Mouse (Mus musculus): ENCODE data around the gene 4930568D16Rik.

4930568D16Rik gene

GRCm38 (mm10) chr2:35342605-35343004 lies 24.9 kb downstream of the 4930568D16Rik start:
- no peak for DNase-seq (ENCODE audit: low spot score)

GRCm38 (mm10) chr2:35338707-35339106 lies 28.8 kb downstream of the 4930568D16Rik start:
- no peak for DNase-seq (ENCODE audit: low spot score)

- DNase-seq (ENCODE audit: low spot score) = no peak
Measured at GRCm38 (mm10) chr2:35338036-35338435, 29.5 kb downstream of the 4930568D16Rik start.

- DNase-seq (ENCODE audit: low spot score) = no peak
Measured at GRCm38 (mm10) chr2:35337419-35337818, 30.1 kb downstream of the 4930568D16Rik start.

- peak; percentile 90 for DNase-seq (ENCODE audit: low spot score)
Measured at GRCm38 (mm10) chr2:35336388-35337280, 30.9 kb downstream of the 4930568D16Rik start, which contains the start of gene Stom. Stom (minus strand) TSS chr2:35336976.

- DNase-seq (ENCODE audit: low spot score) = no peak
Measured at GRCm38 (mm10) chr2:35335620-35336019, 31.9 kb downstream of the 4930568D16Rik start.

GRCm38 (mm10) chr2:35333670-35334069 lies 33.9 kb downstream of the 4930568D16Rik start:
- no peak for DNase-seq (ENCODE audit: low spot score)

- DNase-seq (ENCODE audit: low spot score) = no peak
Measured at GRCm38 (mm10) chr2:35331205-35331604, 36.3 kb downstream of the 4930568D16Rik start.

GRCm38 (mm10) chr2:35329061-35329460 lies 38.5 kb downstream of the 4930568D16Rik start:
- no peak for DNase-seq (ENCODE audit: low spot score)

GRCm38 (mm10) chr2:35328064-35328792 lies 39.3 kb downstream of the 4930568D16Rik start:
- no peak for DNase-seq (ENCODE audit: low spot score)

GRCm38 (mm10) chr2:35327583-35327982 lies 39.9 kb downstream of the 4930568D16Rik start:
- DNase-seq (ENCODE audit: low spot score) = no peak

GRCm38 (mm10) chr2:35326931-35327330 lies 40.6 kb downstream of the 4930568D16Rik start:
- DNase-seq (ENCODE audit: low spot score) = no peak

- no peak for DNase-seq (ENCODE audit: low spot score)
Measured at GRCm38 (mm10) chr2:35325930-35326329, 41.6 kb downstream of the 4930568D16Rik start.

GRCm38 (mm10) chr2:35322404-35323164 lies 44.9 kb downstream of the 4930568D16Rik start:
- DNase-seq (ENCODE audit: low spot score) = no peak

- no peak for DNase-seq (ENCODE audit: low spot score)
Measured at GRCm38 (mm10) chr2:35320399-35320798, 47.1 kb downstream of the 4930568D16Rik start.

- DNase-seq (ENCODE audit: low spot score) = no peak
Measured at GRCm38 (mm10) chr2:35318405-35318804, 49.1 kb downstream of the 4930568D16Rik start.

- no peak for DNase-seq (ENCODE audit: low spot score)
Measured at GRCm38 (mm10) chr2:35317604-35318003, 49.9 kb downstream of the 4930568D16Rik start.

- DNase-seq (ENCODE audit: low spot score) = no peak
Measured at GRCm38 (mm10) chr2:35314300-35314699, 53.2 kb downstream of the 4930568D16Rik start.

- DNase-seq (ENCODE audit: low spot score) = no peak
Measured at GRCm38 (mm10) chr2:35309906-35310493, 57.5 kb downstream of the 4930568D16Rik start.

GRCm38 (mm10) chr2:35308166-35308565 lies 59.4 kb downstream of the 4930568D16Rik start:
- DNase-seq (ENCODE audit: low spot score) = no peak
